Mouse (Mus musculus) CH12.LX (cell line): ENCODE measurements around the gene Tcf7l1.

Experiments used
- CHD1 ChIP-seq: IDR thresholded peaks from 2 replicates; pipeline ENCODE4 v1.6.1; 2012; ENCODE audit warnings: low read depth, low read length, improper control_type of control experiment, inconsistent platforms
- CTCF ChIP-seq, 2 experiments: IDR thresholded peaks in 1 of 2; conservative IDR thresholded peaks in 1 of 2; 2 replicates each; pipeline ENCODE4 v1.5.1; 2011 to 2012; ENCODE audit warnings: low read depth in 2 of 2, low read length in 2 of 2, improper control_type of control experiment in 1 of 2, inconsistent platforms in 1 of 2, mild to moderate bottlenecking in 1 of 2, moderate library complexity in 1 of 2
- E2F4 ChIP-seq: IDR thresholded peaks from 2 replicates; pipeline ENCODE4 v1.6.1; 2011; ENCODE audit warnings: low read depth, low read length, improper control_type of control experiment; ENCODE audit not compliant: insufficient replicate concordance
- ETS1 ChIP-seq: conservative IDR thresholded peaks from 2 replicates; pipeline ENCODE4 v1.6.1; 2012; ENCODE audit warnings: low read depth, mild to moderate bottlenecking, inconsistent platforms, low read length, improper control_type of control experiment, moderate library complexity
- HCFC1 ChIP-seq: IDR thresholded peaks from 2 replicates; pipeline ENCODE4 v1.6.1; 2012; ENCODE audit warnings: low read depth, mild to moderate bottlenecking, inconsistent platforms, low read length, improper control_type of control experiment
- MAX ChIP-seq: IDR thresholded peaks from 2 replicates; pipeline ENCODE4 v1.6.1; 2011; ENCODE audit warnings: low read length, improper control_type of control experiment
- POLR2A ChIP-seq: IDR thresholded peaks from 2 replicates; pipeline ENCODE4 v1.6.1; 2011; ENCODE audit warnings: low read depth, mild to moderate bottlenecking, improper control_type of control experiment, low read length
- SMC3 ChIP-seq: IDR thresholded peaks from 2 replicates; pipeline ENCODE4 v1.6.1; 2011; ENCODE audit warnings: low read depth, low read length, improper control_type of control experiment
- USF1 ChIP-seq: IDR thresholded peaks from 2 replicates; pipeline ENCODE4 v1.6.1; 2014; ENCODE audit warnings: low read depth, mild to moderate bottlenecking, inconsistent platforms, low read length, improper control_type of control experiment
- USF2 ChIP-seq: conservative IDR thresholded peaks from 2 replicates; pipeline ENCODE4 v1.6.1; 2011; ENCODE audit warnings: low read depth, low read length, improper control_type of control experiment
- ZC3H11A ChIP-seq: IDR thresholded peaks from 2 replicates; pipeline ENCODE4 v1.6.1; 2012; ENCODE audit warnings: low read depth, mild to moderate bottlenecking, inconsistent platforms, low read length, improper control_type of control experiment
- ZMIZ1 ChIP-seq: IDR thresholded peaks from 2 replicates; pipeline ENCODE4 v1.6.1; 2012; ENCODE audit warnings: low read depth, mild to moderate bottlenecking, inconsistent platforms, low read length, improper control_type of control experiment

GRCm38 (mm10) chr6:72754215-72754614 is 34.8 kb downstream of the Tcf7l1 start:
- TF ChIP-seq USF1 (no peak), ETS1 (no peak), SMC3 (no peak), CTCF (conservative IDR thresholded peaks at IDR 0.05 in 1 of 2, IDR thresholded peaks at IDR 0.05 in 1 of 2; ENCODE audit: low read depth in 2 of 2, low read length in 2 of 2) (no peak), ZMIZ1 (no peak), MAX (no peak), HCFC1 (no peak), POLR2A (no peak), E2F4 (no peak), USF2 (no peak), CHD1 (no peak), ZC3H11A (no peak)
